Mouse (Mus musculus) liver, postnatal 0 days (tissue): ENCODE measurements at regions not wholly inside any gene's neighbourhood (a gene's known extent, or its start where the extent isn't known, plus 50 kb on each side); places are given as distances from the start of the nearest gene placed in this dataset.

Experiments
- CTCF ChIP-seq: sonication (generic); IDR thresholded peaks from 2 replicates; pipeline ENCODE4 v1.5.1; 2016; ENCODE audit warnings: antibody characterized with exemption, low read depth
- EP300 ChIP-seq: IDR thresholded peaks from 2 replicates; pipeline ENCODE4 v1.6.1; 2016; ENCODE audit warnings: antibody characterized with exemption, low read depth, mild to moderate bottlenecking

DNA sequence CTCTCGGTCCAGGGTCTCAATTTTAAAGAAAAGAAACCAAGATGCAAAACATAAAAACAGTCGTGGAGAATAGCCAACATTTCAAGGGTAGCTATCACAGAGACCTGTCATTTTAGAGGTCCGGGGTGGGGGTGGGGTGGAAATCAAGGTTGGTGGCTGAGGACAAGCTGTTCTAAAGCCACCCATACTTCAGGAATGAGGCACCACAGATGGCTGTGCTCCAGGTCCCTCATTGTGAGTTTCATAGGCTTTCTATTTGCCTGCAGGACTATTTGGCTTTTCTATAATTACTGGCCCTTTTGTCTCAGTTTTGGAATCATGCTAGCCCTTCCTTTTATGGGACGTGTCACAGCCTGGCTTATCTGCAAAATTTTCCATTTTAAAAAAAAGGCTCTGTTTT, 55.4 kb upstream of the L3mbtl4 start:
- no peak for TF ChIP-seq CTCF
- TF ChIP-seq EP300 = no peak
